Mouse (Mus musculus) liver, embryonic 13.5 days (tissue): ENCODE results near the gene Prorsd1. TPM values are rescaled to one million over a fixed set of nuclear protein-coding genes. Genes with fewer than 3 reads are reported as not detected.
"Not testable (repeated sequence)": the region's sequence is repeated elsewhere in the genome, so short reads cannot be mapped to it uniquely, and the experiment has no call there.

Experiments used
- ATAC-seq: fragments of 200-750 bp; cut with Nextera tagmentation; 2 replicates; pipeline ENCODE4 v1.8.0; 2017; ENCODE audit warnings: low read depth, mild to moderate bottlenecking, moderate number of reproducible peaks, moderate library complexity
- DNase-seq: peaks from one replicate; pipeline ENCODE4 v3.0.0; 2022
- H3K27ac ChIP-seq: fragments of 300-500 bp; sonication (generic); 2 replicates; pipeline ENCODE4 v1.5.1; 2015; ENCODE audit warnings: moderate library complexity, mild to moderate bottlenecking, inconsistent platforms
- H3K27me3 ChIP-seq: fragments of 300-500 bp; sonication (generic); 2 replicates; pipeline ENCODE4 v1.6.1; 2015; ENCODE audit warnings: mild to moderate bottlenecking, inconsistent platforms
- H3K36me3 ChIP-seq: fragments of 300-500 bp; sonication (generic); 2 replicates; pipeline ENCODE4 v1.6.1; 2015; ENCODE audit warnings: mild to moderate bottlenecking, inconsistent platforms
- H3K4me1 ChIP-seq: fragments of 300-500 bp; sonication (generic); replicated peaks from 2 replicates; pipeline ENCODE4 v1.6.1; 2015; ENCODE audit warnings: inconsistent platforms
- H3K4me2 ChIP-seq: fragments of 300-500 bp; sonication (generic); 2 replicates; pipeline ENCODE4 v1.6.1; 2015; ENCODE audit warnings: inconsistent platforms, mild to moderate bottlenecking, moderate library complexity
- H3K4me3 ChIP-seq: fragments of 300-500 bp; sonication (generic); replicated peaks from 2 replicates; pipeline ENCODE4 v1.5.1; 2015; ENCODE audit warnings: mild to moderate bottlenecking, inconsistent platforms
- H3K9ac ChIP-seq: fragments of 300-500 bp; sonication (generic); 2 replicates; pipeline ENCODE4 v1.6.1; 2015; ENCODE audit warnings: mild to moderate bottlenecking, inconsistent platforms
- H3K9me3 ChIP-seq: fragments of 300-500 bp; sonication (generic); replicated peaks from 2 replicates; pipeline ENCODE4 v1.6.1; 2016; ENCODE audit warnings: inconsistent platforms
- WGBS: fragments of 180-500 bp; shearing (Covaris S2); methylation state at CpG from one replicate; pipeline ENCODE4 v1.1.7; 2015; ENCODE audit not compliant: insufficient replicate concordance; 5-methylcytosine and 5-hydroxymethylcytosine counted together
- polyA plus RNA-seq: library from polyadenylated mRNA; unstranded; fragments of >200 nt; fragmentation: Nextera tagmentation; extraction: Ambion mirVana; gene quantifications from 2 replicates; pipeline ENCODE4 v1.2.1, GENCODE M21; 2015

Gene Prorsd1
- polyA plus RNA-seq, 1 experiment from 2014 or later = 25.0 TPM

DNA sequence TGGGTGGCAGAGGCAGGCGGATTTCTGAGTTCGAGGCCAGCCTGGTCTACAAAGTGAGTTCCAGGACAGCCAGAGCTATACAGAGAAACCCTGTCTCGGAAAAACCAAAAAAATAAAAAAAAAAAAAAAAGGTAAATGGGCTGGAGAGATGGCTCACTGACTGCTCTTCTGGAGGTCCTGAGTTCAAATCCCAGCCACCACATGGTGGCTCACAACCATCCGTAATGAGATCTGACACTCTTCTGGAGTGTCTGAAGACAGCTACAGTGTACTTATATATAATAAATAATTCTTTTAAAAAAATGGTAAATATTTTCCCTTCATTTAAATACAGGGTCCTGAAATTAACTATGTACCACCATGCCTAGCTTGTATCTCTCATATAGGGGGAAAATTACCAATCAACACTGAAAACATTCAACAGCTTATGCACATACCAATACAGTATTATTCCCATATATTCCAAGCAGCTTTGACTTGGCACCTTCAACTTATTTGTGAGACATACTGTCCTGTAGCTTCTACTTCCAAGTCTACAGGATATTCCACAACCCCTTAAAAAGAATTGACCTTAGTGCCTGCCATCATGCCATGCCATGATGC is 30.4 kb upstream of the Prorsd1 start:
- H3K9ac ChIP-seq, ATAC-seq, H3K27me3 ChIP-seq, H3K9me3 ChIP-seq, H3K27ac ChIP-seq, DNase-seq: not testable (repeated sequence)
- peak overlapping the region; percentile 71 for H3K4me2 ChIP-seq
- H3K4me3 ChIP-seq = peak overlapping the region; percentile 20; the same call in 1 of the 2 replicates
- peaks cover 53% of the 10 kb centered on the region for H3K36me3 ChIP-seq
- H3K4me1 ChIP-seq = peaks cover 19% of the 10 kb centered on the region
- WGBS = 65% methylated on average over 4 of the region's 4 CpGs

GRCm38 (mm10) chr11:29544225-29544945 is 29.6 kb upstream of the Prorsd1 start:
- Histone ChIP-seq H3K27me3 (no peaks in the 10 kb centered on the region), H3K27ac (no peak overlapping the region), H3K4me2 (no peak overlapping the region), H3K9ac (no peak overlapping the region), H3K4me1 (peaks cover 17% of the 10 kb centered on the region), H3K9me3 (no peaks in the 10 kb centered on the region), H3K4me3 (no peak overlapping the region), H3K36me3 (peaks cover 55% of the 10 kb centered on the region)
- DNase-seq (no peak), ATAC-seq (no peak)
- WGBS = 78% methylated on average over 3 of the region's 3 CpGs

GRCm38 (mm10) chr11:29538201-29538600 is 23.4 kb upstream of the Prorsd1 start:
- no peak for ATAC-seq
- no peak overlapping the region for H3K4me2 ChIP-seq
- no peaks in the 10 kb centered on the region for H3K27me3 ChIP-seq
- no peaks in the 10 kb centered on the region for H3K4me1 ChIP-seq
- WGBS = 77% methylated on average over 1 of the region's 1 CpGs
- H3K9ac ChIP-seq = no peak overlapping the region
- H3K27ac ChIP-seq = no peak overlapping the region
- no peak overlapping the region for H3K4me3 ChIP-seq
- H3K9me3 ChIP-seq = no peaks in the 10 kb centered on the region
- no peak for DNase-seq
- H3K36me3 ChIP-seq = peaks cover 68% of the 10 kb centered on the region

- H3K9me3 ChIP-seq = no peaks in the 10 kb centered on the region
- 1% methylated on average over 47 of the region's 47 CpGs for WGBS
- peak within 1 kb of the TSS; percentile 71 for H3K4me2 ChIP-seq
- H3K4me3 ChIP-seq = peak within 1 kb of the TSS; percentile 69
- ATAC-seq (peak; percentile 97), DNase-seq (peak; percentile 72)
- peaks cover 21% of the 10 kb centered on the region for H3K4me1 ChIP-seq
- no peaks in the 10 kb centered on the region for H3K27me3 ChIP-seq
- peak within 1 kb of the TSS; percentile 79 for H3K9ac ChIP-seq
- H3K36me3 ChIP-seq = peaks cover 13% of the 10 kb centered on the region
- H3K27ac ChIP-seq = peak within 1 kb of the TSS; percentile 80
Observed at GRCm38 (mm10) chr11:29525988-29526794, 11.4 kb upstream of the Prorsd1 start, which contains the start of gene Mtif2. Gene Mtif2 (plus strand): TSS chr11:29526408.

DNA sequence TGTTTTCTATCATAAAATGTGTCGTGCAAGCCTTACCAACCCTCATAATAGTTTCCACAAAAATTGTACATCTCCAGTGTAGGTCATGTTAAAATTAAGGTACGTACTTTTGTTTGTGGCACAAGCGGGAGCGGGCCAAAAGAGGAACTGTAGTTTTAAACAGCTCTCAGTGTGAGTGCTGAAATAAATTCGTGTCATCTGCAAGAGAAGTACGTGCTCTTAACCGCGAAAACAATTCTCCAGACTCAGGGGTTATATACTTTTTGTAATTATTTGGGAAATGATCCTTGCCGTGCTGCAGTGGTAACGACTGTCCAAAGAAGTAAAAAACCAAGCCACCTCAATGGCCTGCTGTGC is 530 bp downstream of the Prorsd1 start:
- Histone ChIP-seq H3K36me3 (peaks cover 20% of the 10 kb centered on the region), H3K4me2 (peak overlapping the region; percentile 77), H3K9me3 (no peaks in the 10 kb centered on the region), H3K4me3 (peak overlapping the region; percentile 75), H3K27me3 (0 out of 2 replicates have a peak, but pooled peaks cover 3% of the 10 kb centered on the region), H3K9ac (peak overlapping the region; percentile 82), H3K27ac (peak overlapping the region; percentile 81), H3K4me1 (peaks cover 24% of the 10 kb centered on the region)
- WGBS = 6% methylated on average over 10 of the region's 10 CpGs
- ATAC-seq (no peak), DNase-seq (no peak)

DNA sequence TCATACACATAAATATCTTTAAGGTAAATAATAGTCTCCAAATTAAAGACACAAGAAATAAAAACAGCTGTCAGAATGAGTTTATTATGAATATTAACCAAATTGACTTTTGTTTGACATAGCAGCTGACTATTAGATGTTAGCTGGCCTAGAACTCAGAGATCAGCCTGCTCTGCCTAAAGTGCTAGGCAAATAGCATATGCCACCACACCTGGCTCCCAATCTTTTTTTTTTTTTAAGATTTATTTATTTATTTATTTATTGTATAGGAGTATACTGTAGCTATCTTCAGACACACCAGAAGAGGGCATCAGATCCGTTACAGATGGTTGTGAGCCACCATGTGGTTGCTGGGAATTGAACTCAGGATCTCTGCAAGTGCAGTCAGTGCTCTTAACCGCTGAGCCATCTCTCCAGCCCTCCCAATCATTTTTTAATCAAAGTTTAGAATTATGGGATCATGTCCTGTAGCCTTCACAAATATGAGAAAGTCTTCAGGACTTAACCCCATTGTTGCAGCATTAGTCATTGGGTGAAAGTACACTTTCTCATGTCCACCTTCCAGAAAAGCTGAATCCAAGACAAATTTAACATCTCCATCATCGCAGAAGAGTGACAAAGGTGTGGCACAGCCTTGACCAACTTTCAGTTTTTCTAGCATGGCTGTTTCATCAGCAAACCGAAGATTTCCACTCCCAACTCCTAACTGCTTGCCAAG is 1.9 kb downstream of the Prorsd1 start:
- Histone ChIP-seq H3K4me2 (no peak overlapping the region), H3K27ac (no peak overlapping the region), H3K9me3 (no peaks in the 10 kb centered on the region), H3K4me3 (no peak overlapping the region), H3K36me3 (peaks cover 20% of the 10 kb centered on the region), H3K9ac (no peak overlapping the region), H3K27me3 (no peaks in the 10 kb centered on the region), H3K4me1 (peaks cover 24% of the 10 kb centered on the region)
- ATAC-seq (no peak), DNase-seq (no peak)
- 79% methylated on average over 4 of the region's 4 CpGs for WGBS

- no peaks in the 10 kb centered on the region for H3K9me3 ChIP-seq
- 84% methylated on average over 1 of the region's 1 CpGs for WGBS
- no peaks in the 10 kb centered on the region for H3K27me3 ChIP-seq
- peaks cover 20% of the 10 kb centered on the region for H3K36me3 ChIP-seq
- no peak overlapping the region for H3K4me3 ChIP-seq
- peaks cover 25% of the 10 kb centered on the region for H3K4me1 ChIP-seq
- H3K27ac ChIP-seq = no peak overlapping the region
- ATAC-seq (no peak), DNase-seq (no peak)
- H3K9ac ChIP-seq = no peak overlapping the region
- no peak overlapping the region for H3K4me2 ChIP-seq
Observed at GRCm38 (mm10) chr11:29509421-29509820, 5.4 kb downstream of the Prorsd1 start.

DNA sequence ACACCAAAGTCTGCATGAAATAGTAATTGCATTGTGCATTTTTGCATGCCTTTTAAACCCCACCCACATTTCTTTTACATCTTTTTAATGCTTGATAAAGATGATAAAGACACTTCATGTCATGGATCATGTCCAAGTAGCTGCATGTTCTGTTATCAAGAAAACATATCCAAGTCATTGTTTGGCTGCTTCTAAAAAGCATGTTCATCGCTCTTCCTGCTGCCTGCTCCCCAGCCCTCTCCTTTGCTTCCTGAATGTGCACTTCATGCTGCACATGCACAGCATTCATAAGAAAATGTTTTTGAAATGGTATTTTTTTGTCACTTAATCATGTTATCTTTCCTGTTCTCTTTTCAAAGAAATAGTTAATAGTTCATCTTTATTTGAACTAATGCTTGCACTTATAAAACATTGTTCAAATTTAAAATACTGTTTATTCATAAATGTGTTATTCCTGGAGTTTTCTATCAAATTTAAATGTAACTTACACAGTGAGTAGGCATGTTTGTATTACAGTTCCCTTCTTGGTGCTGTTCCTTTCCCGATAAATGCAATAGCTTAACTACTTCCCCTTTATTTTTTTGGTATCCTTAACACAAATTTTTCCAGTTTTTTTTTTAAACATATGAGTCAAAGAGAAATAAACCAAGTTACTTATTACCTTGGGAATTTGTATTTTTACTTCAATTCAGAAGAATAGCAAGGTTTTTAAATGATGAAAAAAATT is 9.8 kb downstream of the Prorsd1 start:
- Histone ChIP-seq H3K4me3 (no peak overlapping the region), H3K9ac (no peak overlapping the region), H3K36me3 (peaks cover 7% of the 10 kb centered on the region), H3K27me3 (no peaks in the 10 kb centered on the region), H3K27ac (peak overlapping the region; percentile 68), H3K4me2 (peak overlapping the region; percentile 26; the same call in 1 of the 2 replicates), H3K9me3 (no peaks in the 10 kb centered on the region), H3K4me1 (peaks cover 18% of the 10 kb centered on the region)
- DNase-seq (no peak), ATAC-seq (peak; percentile 60; the same call in 1 of the 2 replicates)
- WGBS = 44% methylated on average over 2 of the region's 2 CpGs

GRCm38 (mm10) chr11:29503948-29504893 is 10.6 kb downstream of the Prorsd1 start:
- 57% methylated on average over 10 of the region's 10 CpGs for WGBS
- peak; percentile 92 for ATAC-seq

More at GRCm38 (mm10) chr11:29503948-29504893, 10.6 kb downstream of the Prorsd1 start:
- Histone ChIP-seq H3K4me1 (peaks cover 18% of the 10 kb centered on the region), H3K36me3 (peaks cover 7% of the 10 kb centered on the region), H3K9me3 (no peaks in the 10 kb centered on the region), H3K27me3 (no peaks in the 10 kb centered on the region), H3K9ac (no peak overlapping the region), H3K4me3 (no peak overlapping the region), H3K27ac (peak overlapping the region; percentile 68), H3K4me2 (0 out of 2 replicates have a peak overlapping the region, but pooled peaks have one; percentile 26)
- no peak for DNase-seq
